Mouse (Mus musculus): ENCODE measurements around the gene Zfp668.

Zfp668 gene

DNA sequence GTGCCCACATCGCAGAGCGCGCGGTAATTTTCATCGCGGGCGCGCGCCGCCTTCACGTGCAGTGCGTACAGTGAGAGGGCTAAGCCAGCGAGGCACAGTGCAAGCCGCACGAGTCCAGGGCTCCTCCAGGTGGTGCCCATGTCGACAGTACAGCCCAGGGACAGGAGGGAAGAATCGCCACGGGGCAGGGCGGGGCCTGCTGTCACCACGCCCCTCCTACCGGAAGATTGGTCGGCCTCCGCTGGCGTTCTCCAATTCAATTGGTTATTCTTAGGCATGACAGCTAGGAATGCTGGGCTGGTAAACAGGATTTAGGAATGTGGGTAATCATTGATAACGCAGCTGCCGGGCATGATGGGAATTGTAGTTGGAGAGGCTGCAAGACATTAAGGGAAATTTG is 18.8 kb upstream of the Zfp668 start, which contains the start of the genes Gm21974 and Vkorc1:
Gm21974 (minus strand) TSS at position 13 of the 400 bp plus-strand sequence.
Vkorc1 (minus strand) TSS at position 176 of the 400 bp plus-strand sequence.
- peak; percentile 91 for DNase-seq (ENCODE audit: low spot score)

DNA sequence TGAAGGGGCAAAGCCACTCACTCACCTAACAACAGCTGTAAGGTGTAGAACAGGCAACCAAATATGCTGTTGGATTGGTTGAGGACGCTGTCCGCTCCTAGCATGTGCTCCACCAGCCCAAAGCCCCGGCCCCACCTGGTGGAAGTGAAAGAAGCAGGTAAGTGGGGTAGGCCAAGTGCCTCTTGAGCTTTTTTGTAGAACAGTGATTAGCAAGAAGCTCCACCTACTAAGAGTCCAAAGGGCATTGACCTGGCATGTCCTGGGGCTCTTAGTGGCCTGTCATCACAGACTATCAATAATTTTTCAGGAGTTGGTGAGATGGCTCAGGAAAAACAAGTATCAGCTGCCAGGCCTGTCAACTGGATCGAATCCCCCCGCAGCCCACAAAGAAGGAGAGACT is 17.9 kb upstream of the Zfp668 start:
- DNase-seq (ENCODE audit: low spot score) = no peak

DNA sequence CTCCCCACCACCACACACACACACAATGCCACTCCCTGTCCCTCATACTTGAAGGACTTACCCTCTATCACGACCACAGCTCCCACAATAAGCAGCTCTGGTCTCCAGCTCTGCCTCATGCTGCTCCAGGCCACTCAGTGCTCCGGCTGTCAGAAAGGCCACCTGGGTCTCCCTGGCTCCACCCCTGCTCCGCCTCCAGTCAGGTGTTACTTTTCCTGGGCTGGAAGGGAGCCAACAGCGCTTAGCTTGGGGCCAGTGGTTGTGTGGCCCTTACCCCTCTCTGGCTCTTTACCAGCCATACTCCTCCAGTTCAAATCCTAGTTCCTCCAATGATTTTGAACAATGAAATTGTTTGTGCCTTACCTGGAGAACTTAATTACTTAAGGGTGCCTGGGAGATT is 14.2 kb upstream of the Zfp668 start, which contains the start of gene Prss53:
Prss53 (minus strand) TSS at position 173 of the 400 bp plus-strand sequence.
- no peak for DNase-seq (ENCODE audit: low spot score)

DNA sequence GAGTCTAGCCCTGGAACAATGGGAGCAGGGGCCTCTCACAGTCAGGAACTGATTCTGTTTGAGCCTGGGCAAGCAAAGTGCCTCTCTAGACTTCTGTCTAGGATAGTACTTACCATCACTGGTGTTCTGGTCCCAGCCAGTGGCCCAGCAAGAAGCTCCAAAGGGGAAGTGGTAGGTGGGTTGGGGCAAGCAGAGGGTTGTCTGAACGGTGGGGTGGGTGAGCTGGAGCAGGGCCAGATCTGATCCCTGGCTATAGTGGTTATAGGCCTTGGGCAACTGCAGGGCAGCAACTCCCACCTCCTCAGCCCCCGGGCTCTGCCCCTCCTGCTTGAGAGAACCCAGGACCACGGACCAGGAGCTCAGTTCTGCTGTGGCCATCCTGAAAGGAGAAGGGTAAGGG is 12.2 kb upstream of the Zfp668 start:
- no peak for DNase-seq (ENCODE audit: low spot score)

DNA sequence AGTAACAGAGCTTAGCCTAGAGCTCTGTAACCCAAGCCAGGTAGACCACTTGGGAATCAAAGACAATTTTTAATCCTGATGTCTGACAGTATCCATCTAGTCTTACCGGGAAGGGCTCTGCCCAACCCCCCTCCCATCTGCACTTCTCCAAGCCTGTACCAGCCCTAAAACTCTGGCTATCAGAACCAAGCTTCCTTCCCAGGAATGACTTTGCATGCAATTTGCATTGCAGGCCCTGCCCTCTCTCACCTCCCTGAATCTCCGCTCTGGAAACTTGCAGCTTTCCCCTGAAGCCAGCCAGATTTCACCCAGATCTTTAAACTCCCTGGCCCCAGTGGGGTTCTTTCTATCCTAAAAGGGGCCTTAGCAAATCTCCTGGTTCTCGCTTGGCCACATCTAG is 11.2 kb upstream of the Zfp668 start:
- DNase-seq (ENCODE audit: low spot score) = no peak

DNA sequence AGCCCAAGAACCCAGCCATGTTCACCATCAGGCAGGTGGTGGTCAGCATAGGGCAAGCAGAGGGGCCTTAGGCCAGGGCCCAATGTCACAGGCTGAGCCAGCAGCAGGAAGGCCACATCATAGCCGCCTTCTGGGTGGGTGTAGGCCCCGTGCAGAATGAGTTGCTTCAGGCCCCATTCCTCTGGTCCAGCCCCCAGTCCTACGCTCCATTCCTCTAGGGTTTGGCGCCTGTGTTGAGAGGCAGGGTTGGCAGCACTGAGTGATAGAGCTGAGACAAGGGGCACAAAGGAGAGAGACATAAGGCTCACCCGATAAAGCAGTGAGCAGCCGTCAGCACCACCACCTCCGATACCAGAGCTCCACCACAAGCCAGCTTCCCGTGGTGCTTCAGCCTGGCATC is 10.6 kb upstream of the Zfp668 start:
- DNase-seq (ENCODE audit: low spot score) = no peak

DNA sequence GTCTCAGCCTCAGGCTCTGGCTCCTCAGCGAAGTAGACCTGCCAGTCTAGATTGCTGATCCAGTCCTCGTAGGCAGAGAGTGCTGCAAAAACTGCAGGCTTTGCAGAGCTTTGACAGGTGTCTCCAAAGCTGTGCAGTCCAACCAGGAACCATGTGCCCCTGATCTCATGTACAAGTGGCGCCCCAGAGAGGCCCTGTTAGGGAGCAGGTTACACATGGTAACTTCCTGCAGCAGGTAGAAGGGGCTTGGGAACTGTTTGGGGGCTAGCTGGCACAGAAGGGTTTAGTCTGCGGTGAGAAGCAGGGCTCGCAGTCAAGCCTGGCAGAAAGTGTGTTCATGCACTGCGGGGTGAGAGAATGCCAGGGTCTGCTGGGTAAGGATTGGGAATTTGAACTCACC is 9.9 kb upstream of the Zfp668 start:
- no peak for DNase-seq (ENCODE audit: low spot score)

DNA sequence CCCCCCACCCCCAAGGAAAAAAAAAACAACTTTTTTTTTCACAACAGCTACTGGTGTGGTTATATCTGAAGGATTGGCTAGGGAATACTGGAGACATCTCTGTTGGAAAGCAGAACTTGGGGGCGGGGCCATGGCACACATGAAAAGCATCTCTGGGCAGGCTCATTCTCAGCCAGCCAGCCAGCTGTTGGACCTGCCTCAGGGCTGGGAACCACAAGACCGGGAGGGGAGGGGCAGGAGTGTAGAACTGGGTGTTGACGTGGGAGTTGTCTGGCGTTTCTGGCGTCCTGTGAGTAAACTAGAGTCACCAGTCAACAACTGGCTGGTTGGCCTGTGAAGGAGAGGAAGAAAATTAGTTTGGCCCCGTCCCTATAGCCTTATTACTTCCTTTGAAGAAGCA is 9.3 kb upstream of the Zfp668 start:
- no peak for DNase-seq (ENCODE audit: low spot score)

DNA sequence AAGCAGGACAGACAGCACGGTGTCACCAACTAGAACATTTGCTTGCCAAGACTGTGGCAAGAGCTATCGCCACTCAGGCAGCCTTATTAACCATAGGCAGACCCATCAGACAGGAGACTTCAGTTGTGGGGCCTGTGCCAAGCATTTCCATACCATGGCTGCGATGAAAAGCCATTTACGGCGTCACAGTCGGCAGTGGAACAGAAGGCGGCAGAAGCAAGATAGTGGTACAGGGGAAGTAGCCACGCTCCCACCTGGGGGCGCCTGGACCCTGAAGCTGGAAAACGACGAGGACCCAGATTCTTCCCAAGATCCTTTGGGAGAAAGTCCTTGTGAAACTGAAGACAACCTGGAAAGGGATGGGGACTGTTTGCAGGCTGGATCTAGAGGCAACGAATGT is 3.8 kb upstream of the Zfp668 start:
- no peak for DNase-seq (ENCODE audit: low spot score)

DNA sequence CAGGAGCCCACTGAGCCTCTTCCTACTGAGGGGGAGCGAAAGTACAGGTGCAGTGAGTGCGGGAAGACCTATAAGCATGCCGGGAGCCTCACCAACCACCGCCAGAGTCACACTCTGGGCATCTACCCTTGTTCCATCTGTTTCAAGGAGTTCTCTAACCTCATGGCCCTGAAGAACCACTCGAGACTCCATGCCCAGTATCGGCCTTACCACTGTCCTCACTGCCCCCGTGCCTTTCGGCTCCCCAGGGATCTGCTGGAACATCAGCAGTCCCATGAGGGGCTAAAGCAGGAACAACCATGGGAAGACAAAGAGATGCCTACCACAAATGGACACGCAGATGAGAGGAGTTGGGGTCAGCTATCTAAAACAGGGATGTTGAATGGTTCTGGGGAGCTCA is 2.7 kb upstream of the Zfp668 start:
- DNase-seq (ENCODE audit: low spot score) = no peak

DNA sequence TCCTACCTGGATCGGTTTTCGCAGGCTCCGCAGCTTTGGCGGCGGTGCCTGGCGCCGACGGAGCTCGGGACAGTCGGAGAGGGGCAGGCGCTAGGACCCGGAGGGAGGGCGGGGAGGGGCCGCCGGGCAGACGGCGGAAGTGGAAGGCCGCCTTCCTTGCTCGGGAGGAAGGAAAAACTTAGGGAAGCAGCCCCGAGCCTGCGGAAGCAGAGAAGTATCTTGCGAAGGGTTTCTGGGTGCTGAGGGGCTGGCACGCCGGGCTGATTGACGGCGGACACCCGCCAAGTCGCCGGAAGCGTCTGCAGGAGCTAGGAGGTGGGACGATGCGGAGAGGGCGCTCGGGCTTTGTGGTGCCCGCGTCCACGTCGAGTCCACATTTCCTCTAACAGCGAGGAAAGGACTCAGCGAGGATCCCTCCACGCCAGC is 574 bp downstream of the Zfp668 start, which contains the start of gene Zfp646:
Zfp646 (plus strand) TSS at position 181 of the 426 bp plus-strand sequence.
- peak; percentile 78 for DNase-seq (ENCODE audit: low spot score)

DNA sequence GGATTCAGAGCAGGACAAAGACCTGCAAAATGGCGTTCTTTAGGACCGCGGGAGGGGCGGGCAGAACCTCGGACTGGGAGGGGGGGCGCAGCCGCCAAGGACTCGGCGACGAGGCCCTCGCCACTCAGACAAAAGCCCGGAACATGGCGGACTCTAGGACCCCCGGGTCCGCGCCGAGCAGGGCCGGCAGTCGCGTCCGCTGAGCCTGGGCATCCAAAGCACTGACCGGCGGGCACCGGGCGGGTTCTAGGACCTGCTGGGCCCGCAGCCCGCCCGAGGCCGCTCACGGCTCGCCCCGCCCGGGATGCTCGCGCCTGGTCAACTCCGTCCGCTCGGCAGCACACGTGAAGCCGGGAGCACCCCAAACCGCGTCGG is 1.0 kb downstream of the Zfp668 start:
- DNase-seq (ENCODE audit: low spot score) = peak; percentile 73

DNA sequence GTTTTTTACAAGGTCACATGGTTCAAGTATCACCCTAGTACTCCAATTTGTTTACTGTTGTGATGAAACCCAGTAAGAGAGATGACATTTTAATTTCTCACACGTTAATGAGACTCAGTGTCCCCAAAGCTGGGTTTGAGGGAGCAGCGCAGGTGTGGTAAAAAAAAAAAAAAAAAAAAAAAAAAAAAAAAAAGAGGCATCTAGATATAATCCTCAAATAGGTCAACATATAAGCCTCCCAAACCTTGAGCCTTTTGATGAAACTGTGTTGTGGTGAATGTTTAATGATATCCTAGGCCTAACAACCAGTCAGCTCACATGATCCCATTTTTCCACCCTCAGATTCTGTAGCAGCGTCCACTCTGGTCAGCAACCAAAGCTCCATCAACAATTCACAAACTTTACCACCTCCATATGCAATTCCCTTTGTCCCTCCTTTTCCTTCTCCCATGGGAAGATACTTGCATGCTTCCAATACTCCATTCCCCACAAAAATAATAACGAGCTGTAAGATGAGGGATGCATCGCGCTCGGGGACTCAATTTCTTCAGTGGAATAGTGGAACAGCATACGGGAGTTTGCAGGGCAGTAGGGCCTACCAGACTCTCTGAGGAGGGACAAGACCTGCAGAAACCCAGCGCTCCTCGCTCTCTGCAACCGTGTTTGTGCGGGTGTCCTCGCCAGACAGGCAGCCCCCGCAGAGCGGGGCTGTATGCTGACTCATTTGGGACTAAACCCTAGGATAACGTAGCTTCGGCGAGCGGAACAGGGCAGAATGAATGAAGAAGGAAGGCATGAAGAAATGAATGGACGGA is 1.6 kb downstream of the Zfp668 start:
- DNase-seq (ENCODE audit: low spot score) = no peak

DNA sequence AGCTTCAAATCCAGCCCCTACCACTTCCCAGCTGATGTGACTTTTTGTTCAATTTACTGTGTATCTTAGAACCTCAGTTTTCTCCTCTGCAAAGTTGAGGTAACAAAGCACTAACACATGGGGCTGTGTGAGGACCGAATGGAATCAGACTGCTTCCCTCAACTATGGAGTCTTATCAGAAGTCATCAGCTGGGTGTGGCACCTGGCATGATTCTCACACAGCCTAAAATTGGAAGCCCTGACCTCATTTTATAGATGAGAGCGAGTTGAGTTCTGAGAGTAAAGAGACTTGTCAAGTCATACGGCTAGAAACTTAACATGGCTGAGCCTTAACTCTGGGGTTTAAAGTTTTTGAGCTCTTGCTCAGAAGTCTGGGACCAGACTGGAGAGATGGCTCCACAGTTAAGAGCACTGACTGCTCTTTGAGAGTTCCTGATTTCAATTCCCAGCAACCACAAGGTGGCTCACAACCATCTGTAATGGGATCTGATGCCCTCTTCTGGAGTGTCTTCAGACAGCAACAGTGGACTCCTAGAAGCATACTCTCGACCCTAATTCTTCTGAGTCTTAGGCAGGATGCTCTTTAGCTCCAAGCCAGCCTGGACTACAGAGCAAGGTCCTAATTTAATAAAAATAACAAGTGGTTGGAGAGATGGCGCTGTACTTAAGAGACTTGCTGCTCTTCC is 6.3 kb downstream of the Zfp668 start:
- DNase-seq (ENCODE audit: low spot score) = no peak

DNA sequence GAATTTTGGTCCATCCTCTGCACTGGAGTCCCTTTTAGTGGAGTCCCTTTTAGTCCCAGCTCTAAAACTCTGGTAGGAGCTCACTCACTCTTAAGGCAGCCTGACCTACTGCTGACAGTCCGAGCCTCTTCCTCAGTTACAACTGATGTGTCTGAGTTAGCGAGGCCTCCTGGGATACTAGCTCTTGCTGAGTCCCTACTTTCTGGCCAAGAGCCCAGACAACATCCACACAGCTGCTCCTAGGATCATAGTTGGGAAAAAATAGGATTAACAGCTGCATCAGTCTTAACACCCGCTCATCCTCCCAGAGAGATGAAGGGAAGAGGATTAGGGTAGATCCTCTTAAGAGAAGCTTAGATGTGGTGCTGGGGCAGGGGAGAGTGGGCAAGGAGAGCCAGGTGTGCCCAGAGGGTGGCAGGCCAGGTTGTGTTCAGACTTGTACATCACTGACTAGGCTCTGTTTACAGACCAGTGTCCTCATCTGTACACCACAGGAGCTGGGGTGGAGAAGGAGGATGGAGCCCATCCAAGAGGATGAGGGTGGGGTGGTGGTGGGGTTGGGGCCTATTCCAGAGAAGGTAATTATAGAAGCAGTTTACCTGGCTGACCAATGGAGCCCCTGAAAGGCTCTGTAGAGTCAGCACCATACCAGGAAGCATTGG is 7.3 kb downstream of the Zfp668 start:
- no peak for DNase-seq (ENCODE audit: low spot score)

DNA sequence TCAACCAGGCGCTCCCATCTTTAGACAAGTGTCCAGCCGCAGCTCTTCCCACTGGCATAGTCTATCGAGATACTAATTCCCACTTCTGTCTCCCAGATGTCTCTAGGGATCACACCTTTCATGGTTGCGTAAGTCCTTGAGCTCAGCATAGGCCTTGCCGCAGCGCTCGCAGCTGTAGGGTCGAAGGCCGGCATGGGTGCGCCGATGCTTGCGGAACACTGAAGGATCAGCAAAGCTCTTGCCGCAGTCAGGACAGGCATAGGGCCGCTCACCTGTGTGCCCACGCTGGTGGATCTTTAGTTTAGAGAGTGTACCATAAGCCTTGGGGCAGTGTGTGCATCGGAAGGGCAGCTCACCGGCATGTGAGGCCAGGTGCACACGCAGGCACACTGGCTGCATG is 9.0 kb downstream of the Zfp668 start:
- DNase-seq (ENCODE audit: low spot score) = no peak

DNA sequence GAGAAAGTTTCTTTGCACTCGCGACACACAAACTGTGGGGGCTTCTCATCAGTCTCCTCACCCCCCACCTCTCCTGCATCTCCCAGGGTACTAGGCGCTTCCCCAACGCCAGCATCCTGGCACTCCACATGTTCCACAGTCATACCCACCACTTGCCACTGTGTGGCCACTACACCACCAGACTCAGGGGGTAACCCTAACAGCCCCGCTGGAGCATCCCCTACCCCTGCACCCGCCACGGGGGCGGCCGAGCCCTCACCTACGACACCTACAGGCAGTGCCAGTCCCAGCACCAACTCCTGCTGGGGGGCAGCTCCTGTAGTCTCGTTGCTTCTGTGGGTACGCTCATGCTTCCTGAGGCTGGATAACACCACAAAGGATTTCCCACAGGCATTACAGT is 10.2 kb downstream of the Zfp668 start:
- DNase-seq (ENCODE audit: low spot score) = no peak

DNA sequence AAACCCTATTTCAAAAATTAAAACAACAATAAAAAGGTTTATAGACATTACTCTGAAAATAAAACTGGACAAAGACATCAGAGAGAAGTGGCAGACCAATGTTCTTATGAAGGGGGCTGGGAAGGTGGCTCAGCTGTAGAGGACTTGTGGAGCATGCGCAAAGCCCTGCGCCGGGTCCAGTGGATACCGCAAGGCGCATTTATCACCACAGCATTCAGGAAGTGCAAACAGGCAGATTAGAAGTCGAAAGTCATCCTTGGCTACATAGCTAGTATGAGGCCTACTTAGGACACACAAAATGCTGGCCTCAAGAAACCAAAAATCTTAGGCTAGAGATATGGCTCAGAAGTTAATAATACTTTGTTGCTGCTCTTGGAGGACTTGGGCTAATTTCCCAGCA is 18.4 kb downstream of the Zfp668 start:
- no peak for DNase-seq (ENCODE audit: low spot score)

DNA sequence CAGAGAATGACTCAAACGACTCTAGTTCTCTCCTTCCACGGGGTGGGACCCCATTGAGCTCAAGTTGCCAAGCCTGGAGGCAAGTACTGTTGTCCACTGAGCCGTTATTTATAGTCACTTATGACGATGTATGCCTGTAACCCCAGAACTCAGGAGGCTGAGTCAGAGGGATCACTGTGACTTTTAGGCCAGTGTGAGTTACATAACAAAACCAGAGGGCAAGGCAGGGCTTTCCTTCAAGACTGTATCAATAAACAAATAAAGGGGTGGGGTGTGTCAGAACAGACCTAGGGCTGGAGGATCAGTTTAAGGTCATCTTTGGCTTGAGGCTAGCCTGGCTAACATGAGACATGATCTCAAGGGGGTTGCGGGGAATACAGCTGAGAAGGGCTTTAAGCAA is 25.7 kb downstream of the Zfp668 start:
- DNase-seq (ENCODE audit: low spot score) = no peak

DNA sequence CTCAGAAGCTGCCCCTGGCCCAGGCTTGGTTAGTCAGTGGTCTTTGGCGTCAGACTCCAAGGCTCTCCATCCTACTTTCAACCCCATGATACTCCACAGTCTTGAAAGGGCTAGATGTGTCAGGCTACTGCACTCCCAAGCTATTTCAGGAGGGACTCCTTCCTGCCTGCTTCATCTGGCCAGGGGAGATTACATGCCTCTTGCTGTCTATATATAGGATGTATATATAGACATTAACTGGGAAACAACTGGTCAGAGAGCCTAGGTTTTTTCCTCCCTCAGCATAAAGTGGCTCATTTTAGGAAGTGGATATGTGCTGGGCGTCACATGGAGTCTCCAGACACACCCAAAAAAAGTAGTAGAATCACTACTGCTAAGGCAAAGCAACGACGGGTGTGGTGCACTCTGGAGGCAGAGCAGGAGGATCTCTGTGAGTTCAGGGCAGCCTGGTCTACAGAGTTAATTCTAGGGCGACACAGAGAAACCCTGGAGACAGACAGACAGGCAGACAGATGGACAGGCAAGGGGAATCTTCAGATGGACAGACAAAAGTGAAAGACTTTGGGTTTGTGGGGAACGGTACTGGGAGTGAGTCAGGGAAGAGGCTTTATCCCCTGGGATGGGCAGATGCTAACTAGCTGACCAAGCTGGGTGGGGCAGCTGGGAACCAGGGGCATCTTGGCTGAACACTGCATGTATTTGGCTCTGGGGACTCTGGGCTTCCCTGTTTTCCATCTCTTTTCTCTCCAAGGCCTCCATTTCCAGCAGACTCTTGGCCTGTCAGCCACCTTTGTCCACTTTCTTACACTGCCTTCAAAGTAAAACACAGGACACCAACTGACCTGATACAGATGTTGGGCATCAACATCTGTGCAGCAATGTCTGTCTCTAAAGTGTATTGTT is 26.4 kb downstream of the Zfp668 start:
- no peak for DNase-seq (ENCODE audit: low spot score)

DNA sequence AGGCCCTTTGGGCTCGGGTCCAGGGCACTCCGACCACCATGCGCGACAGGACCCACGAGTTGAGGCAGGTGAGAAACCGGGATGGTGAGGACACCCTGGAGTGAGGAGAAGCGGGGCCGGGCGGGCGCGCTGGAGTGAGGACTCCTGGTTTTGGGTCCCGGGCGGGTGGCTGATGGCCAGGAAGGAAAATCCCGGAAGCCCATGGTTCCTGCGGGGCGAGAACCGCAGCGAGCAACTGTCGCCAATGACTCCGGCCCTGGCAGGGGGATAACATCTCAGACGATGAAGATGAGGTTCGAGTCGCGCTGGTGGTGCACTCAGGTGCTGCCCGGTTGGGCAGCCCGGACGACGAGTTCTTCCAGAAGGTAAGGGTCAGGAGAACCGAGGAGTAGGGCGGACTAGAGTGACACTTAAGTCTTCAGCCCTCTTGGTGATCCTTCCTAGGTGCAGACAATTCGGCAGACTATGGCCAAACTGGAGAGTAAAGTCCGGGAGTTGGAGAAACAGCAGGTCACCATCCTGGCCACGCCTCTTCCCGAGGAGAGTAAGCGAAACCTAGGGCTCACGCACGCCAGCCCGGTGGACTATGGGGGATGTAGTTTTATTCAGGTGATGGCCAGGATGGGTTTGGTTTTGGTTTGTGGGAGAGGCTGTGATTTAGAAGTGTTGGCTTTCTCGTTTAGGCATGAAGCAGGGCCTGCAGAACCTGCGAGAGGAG is 34.5 kb downstream of the Zfp668 start:
- peak; percentile 74 for DNase-seq (ENCODE audit: low spot score)
